Mouse (Mus musculus) heart, postnatal 0 days (tissue): ENCODE results near the gene Hdac4.

Experiments used
- CTCF ChIP-seq: IDR thresholded peaks from 2 replicates; pipeline ENCODE4 v1.5.1; 2016; ENCODE audit warnings: antibody characterized with exemption, control low read depth, low read depth
- EP300 ChIP-seq: IDR thresholded peaks from 2 replicates; pipeline ENCODE4 v1.6.1; 2016; ENCODE audit warnings: antibody characterized with exemption, low read depth

DNA sequence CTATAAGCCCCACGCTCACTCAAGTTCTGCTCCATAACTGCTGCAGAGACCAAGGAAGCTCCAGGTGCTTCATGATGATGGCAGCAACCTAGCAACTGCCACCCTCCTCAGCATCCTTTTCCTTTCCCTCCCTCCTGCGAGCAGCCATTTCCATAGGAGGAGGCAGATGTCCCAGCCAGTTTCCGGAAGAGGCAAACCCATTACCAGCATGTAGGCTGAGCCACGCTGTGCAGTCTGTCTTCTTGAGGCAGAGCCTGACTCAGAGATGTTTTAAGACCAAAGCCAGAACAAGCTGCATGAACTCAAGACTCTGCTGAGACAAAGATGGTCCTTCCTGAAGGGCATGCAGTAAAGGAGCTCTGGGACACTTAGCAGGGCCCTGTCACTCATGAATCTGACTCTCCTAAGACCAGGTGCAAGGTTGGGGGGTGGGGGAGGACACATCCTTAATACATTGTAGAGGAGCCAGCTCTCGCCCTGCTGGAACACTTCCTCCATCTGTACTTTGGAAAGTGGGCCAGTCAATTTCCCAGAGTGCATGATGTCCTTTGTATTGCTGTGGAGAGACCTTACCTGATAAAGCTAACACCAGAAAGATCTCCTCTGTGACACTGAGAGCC lies 24.8 kb downstream of the Hdac4 start:
- TF ChIP-seq CTCF, result no peak
- no peak for TF ChIP-seq EP300
